Mouse (Mus musculus): ENCODE measurements around the gene Pdss1.

DNA sequence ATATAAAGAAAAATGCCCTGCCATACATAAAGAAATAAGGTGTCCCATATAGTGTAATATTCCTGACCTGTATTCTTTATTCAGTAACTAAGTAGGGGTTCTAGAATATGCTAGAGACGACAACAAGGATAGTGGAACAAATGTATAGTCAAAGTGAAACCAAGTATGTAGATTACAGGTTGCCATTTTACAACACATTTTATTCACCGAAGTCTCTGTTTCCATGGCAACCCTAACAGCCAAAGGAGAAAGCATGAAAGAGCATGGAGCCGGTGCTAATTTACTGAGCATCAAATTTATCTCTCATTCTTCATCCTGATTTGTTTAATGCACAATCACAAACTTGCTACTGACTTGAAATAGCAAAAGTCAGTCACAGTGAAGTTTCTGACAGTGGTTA is 37.8 kb upstream of the Pdss1 start:
- no peak for TF ChIP-seq USF1 (IDR thresholded peaks at IDR 0.05; ENCODE audit: low read depth, low read length)
- no peak for TF ChIP-seq MEF2A (IDR thresholded peaks at IDR 0.05; ENCODE audit: extremely low read depth, insufficient replicate concordance, low read depth, low read length, poor library complexity, severe bottlenecking)
- TF ChIP-seq POLR2AphosphoS2 (IDR thresholded peaks at IDR 0.05; ENCODE audit: low read length), result no peak
- TF ChIP-seq CTCF (IDR thresholded peaks at IDR 0.05 in 2 of 3, conservative IDR thresholded peaks at IDR 0.05 in 1 of 3; ENCODE audit: control insufficient read depth in 1 of 3, insufficient read depth in 1 of 3, low read depth in 2 of 3, low read length in 3 of 3, poor library complexity in 1 of 3, severe bottlenecking in 1 of 3), result no peak

Measured in MEL (cell line).